Mouse (Mus musculus): Measurements from ENCODE around the gene Slc3a1. TPM values are rescaled to one million over a fixed set of nuclear protein-coding genes. Genes with fewer than 3 reads are reported as not detected.

Slc3a1 gene
- 0.17 and 0.19 TPM in 2 replicates for polyA plus RNA-seq (2012; rRNA removed)

DNA sequence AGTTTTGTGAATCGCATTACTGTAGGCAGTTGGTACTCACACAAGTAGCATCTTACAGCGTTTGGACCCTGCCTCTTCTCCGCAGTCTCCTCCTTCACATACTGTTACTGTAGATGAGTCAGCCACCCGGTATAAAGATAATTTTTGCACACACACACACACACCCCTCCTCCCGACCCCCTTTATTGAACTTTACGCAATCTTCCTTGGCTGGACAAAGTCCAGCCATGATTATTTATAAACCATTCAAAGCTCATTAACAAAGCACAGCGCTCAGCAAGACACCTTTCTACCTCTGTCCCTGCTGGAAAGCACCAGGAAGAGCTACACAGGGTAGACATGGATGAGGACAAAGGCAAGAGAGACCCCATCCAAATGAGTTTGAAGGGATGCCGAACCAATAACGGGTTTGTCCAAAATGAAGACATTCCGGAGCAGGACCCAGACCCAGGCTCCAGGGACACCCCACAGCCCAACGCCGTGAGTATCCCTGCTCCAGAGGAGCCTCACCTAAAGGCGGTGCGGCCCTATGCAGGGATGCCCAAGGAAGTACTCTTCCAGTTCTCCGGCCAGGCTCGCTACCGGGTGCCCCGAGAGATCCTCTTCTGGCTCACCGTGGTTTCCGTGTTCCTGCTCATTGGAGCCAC, at the start of gene Slc3a1:
Slc3a1 (plus strand) TSS at position 284 of the 647 bp plus-strand sequence.
- no peak for DNase-seq (ENCODE audit: low spot score)

DNA sequence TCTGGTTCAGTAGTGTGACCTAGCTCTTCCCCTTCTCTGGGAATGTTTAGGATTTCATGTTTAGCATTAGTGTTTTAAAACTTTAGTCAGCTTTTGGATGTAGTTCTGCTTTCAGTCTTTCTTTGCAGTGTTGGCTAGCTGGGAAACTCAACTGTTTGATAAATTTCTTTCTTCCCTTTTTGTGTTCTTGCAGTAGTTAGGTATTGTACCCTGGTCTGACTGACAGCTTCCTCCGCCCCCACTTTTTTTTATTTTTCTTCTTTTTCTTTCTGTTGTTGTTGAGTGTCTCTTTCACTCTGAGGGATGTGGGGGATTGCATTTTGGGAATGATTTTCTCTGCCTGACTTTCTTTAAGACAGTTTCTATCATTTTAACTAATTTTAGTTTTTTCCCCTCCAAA, 46.5 kb upstream of the Slc3a1 start:
- DNase-seq (ENCODE audit: low spot score) = no peak

DNA sequence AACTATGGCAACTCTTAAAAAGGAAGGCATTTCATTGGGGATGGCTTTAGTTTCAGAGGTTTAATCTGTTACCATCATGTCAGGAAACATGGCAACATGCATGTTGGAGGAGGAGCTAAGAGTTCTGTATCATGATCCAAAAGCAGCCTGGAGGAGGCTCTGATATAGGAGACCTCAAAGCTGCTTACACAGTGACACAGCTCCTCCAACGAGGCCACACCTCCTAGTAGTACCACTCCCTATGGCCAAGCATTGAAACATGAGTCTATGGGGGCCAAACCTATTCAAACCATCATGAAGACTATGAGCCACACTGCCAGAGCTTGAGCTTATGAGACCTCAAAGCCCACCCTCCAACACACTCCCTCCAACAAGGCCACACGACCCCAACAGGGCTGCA, 45.4 kb upstream of the Slc3a1 start:
- no peak for DNase-seq (ENCODE audit: low spot score)

DNA sequence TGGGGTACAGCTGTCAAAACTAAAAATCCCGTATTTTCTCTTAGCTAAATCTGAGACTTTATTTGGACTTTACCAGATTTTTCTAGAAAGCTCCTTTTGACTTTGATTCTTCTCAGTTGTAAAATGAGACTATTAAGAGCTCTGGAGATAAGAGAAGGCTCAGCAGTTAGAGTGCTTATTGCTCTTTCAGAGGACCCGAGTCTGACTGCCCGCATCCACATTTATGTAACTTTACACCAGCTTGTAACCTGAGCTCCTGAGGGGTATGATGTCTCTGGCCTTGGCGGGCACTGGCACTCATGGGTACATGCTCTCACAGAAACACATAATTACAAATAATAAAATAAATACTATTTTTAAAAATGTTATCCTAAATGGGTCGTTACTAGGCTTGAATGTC, 41.8 kb upstream of the Slc3a1 start:
- no peak for DNase-seq (ENCODE audit: low spot score)

GRCm38 (mm10) chr17:84987834-84988410, 40.3 kb upstream of the Slc3a1 start:
- no peak for DNase-seq (ENCODE audit: low spot score)

DNA sequence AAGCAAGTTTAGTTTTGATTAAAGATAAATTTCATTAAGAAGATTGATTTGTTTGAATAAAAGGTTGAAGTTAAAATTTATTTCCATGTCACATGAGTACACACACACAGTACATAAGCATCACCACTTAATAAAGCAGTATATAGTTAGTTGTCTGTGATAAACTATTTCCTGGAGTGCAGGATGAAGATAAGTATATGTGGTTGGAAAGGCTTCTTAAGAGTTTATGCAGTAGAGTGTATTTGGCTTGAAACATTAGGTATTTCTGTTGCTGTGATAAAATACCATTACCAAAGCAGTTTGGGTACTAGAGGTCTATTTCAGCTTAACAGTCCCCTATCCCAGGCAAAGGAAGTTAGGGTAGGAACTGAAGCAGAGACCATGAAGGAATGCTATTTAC, 39.7 kb upstream of the Slc3a1 start:
- no peak for DNase-seq (ENCODE audit: low spot score)

DNA sequence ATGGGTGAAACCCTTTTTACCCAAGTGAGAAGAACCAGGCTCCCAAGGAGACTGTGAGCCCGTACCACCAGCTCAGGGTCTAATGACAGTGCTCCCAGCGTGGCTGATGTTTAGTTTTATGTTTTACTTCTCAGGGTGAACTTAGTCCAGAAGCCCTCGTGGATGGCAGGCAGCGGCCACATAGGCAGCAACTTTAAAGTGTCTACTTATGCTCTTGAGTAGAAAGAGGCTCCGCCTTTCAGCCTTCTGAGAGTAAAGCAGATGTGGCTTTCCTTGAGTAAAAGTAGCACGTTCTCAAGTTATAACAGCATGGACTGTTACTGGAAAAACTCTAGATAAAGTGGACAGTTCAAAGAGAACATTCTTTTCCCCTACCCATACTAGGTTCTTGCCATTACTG, 32.3 kb upstream of the Slc3a1 start:
- no peak for DNase-seq (ENCODE audit: low spot score)

GRCm38 (mm10) chr17:84997639-84998038, 30.5 kb upstream of the Slc3a1 start:
- DNase-seq (ENCODE audit: low spot score) = no peak

DNA sequence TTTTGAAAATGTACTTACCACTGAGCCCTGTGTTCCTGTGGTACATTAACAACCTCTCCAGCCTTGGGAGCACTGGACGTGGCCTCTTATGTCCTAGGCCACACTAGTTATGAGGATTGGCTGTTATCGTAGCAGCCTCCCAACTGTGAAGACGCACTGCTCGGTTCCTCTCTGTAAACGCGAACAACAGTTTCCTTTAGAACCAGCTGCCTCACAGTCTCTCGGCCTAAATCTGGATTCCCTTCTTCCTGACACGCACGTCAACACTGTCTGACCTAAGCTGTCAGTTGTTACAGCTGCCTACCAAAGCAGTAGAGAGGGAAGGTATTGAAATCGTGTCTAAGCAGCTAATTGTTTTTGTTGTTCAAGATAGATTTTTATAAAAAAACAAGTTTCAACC, 28.5 kb upstream of the Slc3a1 start:
- no peak for DNase-seq (ENCODE audit: low spot score)

DNA sequence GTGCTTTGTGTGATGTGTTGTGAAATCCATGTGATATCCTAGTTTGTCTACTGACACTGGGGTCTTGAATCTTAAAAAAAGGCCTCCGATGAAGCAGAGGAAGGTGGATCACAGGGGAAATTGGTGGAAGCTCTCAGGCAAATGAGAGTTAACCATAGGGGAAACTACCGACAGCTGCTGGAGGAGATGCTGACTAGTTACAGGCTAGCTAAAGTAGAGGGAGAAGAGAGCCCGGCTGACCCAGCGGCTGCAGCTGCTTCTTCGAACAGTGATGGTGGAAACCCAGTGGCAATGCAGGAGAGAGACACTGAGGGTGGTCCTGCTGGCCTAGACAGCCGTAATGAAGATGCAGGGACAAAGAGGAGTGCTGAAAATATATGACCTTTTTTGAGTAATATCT, 14.7 kb upstream of the Slc3a1 start:
- DNase-seq (ENCODE audit: low spot score) = no peak

DNA sequence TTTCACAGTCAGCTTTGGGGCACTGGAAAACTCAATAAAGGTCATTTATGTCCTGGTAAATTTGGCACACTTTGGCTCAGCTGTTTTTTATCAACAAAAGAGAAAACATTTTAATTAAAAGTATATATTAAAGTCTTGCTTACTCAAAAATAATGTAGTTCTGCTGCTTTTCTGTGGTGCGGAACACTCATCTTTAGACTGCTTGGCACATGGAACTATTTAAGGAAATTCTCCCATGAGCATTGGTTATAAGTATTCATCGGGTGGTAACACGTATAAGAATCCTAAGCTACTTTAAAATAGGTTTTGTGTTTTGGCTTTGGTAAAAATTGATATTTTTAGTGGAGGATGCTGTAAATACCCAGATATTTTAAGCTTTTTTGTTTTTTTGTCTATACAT, 13.5 kb upstream of the Slc3a1 start:
- DNase-seq (ENCODE audit: low spot score) = no peak

DNA sequence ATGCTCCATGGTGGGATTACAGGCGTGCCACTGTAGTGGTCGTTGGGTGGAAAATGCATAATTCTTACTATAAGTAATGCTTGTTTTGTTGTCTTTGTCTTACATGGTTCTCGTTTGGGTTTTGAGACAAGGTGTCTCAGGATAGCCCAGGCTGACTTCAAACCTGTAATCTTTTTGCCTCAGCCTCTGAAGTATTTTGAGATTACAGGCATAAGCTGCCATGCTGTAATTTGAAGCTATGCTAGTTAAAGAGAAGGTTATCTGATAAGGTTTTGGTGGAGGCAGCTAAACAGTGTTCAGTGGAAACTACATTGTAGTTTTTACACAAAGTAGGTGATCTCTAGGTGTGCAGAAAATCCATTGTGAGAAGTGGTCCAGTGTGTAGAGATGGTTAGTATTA, 9.8 kb upstream of the Slc3a1 start:
- no peak for DNase-seq (ENCODE audit: low spot score)

DNA sequence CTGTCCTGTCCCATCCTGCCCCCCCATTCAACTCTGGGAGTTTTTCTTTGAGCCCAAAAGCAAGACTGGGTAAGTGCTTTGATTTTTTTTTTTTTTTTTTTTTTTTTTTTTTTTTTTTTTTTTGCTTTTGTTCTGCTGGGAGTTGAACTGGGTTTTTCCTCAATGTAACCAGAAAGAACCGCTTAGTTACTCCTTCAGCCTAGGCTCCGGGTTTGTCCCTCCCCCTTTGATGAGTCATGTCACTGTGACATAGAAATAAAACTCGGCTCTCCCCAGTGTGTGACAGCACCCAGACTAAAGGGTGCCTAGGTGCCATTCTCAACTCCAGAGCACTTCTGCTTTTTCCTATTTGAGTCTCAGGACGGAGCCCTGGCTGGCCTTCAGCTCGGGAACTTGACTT, 9.4 kb upstream of the Slc3a1 start:
- DNase-seq (ENCODE audit: low spot score) = no peak

DNA sequence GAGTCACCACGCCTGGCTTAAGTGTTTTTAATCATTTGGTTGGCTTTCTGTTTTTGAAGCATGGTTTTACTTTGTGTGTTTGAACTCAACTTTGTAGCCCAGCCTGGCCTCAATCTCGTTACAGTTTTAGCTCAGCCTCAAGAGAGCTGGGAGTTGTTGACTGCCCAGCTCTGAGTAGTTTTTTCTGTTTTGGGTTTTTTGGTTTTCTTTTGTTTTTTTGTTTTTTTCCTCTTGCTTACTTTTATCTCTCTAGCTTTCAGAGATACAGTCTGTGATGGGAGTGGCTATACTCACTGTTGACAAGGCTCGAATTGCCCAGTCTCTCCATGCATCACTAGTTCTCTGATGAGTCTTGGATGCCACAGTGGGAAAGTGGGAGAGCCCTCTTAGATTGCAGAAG, 7.8 kb upstream of the Slc3a1 start:
- DNase-seq (ENCODE audit: low spot score) = no peak

GRCm38 (mm10) chr17:85023247-85024167, 4.7 kb upstream of the Slc3a1 start:
- no peak for DNase-seq (ENCODE audit: low spot score)

DNA sequence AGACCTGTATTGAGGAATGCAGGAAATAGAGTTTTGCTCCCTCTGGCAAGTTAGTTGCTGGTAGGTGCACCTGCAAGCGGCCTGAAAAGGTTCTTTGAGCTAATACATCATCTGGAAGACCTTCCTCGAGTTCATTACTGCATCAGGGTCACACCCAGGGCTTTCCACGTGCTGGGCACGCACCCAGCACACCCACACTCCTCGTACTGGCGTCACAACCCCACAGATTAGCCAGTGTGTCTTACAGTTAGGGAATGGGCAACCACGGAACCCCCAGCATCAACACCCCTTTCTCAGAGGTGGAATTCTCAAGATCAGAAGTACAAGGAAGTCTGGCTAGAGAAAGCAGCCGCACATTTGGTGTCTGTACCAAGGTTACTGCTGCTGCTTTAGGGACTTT, 3.9 kb upstream of the Slc3a1 start:
- DNase-seq (ENCODE audit: low spot score) = no peak

DNA sequence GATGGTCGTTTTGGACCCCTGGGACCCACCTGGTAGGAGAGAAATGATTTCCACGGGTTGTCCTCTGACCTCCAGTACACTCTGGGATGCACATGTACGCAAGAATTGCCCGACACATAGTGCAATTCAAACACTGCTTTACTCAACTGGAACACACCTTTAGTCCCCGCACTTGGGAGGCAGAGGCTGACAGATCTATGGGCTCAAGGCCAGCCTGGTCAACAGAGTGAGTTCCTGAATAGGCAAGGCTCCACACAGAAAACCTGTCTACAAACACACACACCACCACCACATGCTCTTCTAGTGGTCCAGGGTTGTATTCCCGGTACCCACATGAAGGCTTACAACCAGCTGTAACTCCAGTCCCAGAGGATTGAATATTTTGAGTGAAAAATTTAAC, 3.0 kb upstream of the Slc3a1 start:
- DNase-seq (ENCODE audit: low spot score) = no peak

DNA sequence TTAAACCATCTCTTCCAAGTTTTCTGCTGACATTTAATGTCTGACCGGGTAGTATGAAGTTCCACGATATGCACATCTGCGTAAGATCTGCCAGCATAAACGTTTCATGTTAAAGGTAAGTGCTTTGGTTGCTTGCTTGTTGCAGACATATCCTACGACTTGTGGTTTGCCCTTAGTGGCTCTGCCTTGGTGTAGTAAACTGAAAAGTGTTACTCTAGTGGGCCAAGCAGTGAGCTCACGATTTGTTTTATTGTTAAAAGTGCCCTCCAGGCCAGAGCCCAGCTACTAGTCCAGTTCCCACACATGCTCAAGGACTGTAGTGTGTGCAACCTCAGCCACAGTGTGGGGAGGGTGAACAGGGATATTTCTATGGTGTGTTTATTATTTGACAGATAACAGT, 1.7 kb upstream of the Slc3a1 start:
- DNase-seq (ENCODE audit: low spot score) = no peak

GRCm38 (mm10) chr17:85027247-85027646, 929 bp upstream of the Slc3a1 start:
- no peak for DNase-seq (ENCODE audit: low spot score)

DNA sequence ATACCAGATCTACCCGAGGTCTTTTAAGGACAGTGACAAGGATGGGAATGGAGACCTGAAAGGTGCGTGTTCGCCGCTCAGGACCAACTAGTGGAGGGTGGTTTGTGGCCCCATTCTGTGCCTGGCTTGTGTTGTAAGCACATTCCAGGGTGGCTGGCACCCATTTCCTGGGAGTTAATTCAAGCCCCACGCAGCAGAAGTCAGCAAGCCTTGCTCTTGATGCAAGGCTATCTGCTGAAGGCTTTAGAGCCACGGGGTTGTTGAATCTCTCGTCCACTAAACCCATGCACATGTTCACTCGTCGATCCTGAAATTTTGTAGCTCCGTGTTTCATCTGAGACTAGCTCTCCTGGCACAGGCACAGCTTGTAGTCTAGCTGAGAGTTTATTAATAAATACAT, 621 bp downstream of the Slc3a1 start:
- no peak for DNase-seq (ENCODE audit: low spot score)

- DNase-seq (ENCODE audit: low spot score) = no peak
Measured at GRCm38 (mm10) chr17:85030651-85031050, 2.5 kb downstream of the Slc3a1 start.

- DNase-seq (ENCODE audit: low spot score) = no peak
Measured at GRCm38 (mm10) chr17:85033087-85033486, 4.9 kb downstream of the Slc3a1 start.

DNA sequence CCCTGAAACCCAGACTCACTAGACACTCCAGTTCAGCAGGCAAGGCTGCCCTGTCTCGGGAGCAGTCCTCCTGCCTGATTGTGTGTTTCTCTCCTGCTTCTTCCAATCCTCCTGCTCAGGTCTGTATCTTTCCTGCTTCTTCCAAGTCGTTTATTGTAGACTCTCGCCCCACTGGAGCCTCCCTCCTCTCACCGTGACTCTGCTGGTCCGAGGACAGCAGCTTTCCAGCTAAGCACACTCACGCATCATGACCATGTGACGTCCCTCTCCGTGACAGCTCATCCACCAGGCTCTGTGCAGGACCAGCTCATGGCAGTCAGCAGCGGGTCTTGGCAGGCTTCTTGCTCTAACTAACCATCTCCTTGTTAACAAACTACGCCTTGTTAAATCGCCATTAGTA, 5.9 kb downstream of the Slc3a1 start:
- no peak for DNase-seq (ENCODE audit: low spot score)
